Mouse (Mus musculus) T-helper 17 cell (primary cell): ENCODE data around the gene Trex1.

Experiments used
- in situ Hi-C, 2 experiments: fragments of 300-600 bp; cut with MboI, MseI; formaldehyde crosslinking; loops; 1 replicate in 1 of 2; 2 replicates in 1 of 2; pipeline ENCODE4 v1.15.1; 2025; ENCODE audit warnings: high pct_unique_total_duplicates in 2 of 2

Gene Trex1

DNA sequence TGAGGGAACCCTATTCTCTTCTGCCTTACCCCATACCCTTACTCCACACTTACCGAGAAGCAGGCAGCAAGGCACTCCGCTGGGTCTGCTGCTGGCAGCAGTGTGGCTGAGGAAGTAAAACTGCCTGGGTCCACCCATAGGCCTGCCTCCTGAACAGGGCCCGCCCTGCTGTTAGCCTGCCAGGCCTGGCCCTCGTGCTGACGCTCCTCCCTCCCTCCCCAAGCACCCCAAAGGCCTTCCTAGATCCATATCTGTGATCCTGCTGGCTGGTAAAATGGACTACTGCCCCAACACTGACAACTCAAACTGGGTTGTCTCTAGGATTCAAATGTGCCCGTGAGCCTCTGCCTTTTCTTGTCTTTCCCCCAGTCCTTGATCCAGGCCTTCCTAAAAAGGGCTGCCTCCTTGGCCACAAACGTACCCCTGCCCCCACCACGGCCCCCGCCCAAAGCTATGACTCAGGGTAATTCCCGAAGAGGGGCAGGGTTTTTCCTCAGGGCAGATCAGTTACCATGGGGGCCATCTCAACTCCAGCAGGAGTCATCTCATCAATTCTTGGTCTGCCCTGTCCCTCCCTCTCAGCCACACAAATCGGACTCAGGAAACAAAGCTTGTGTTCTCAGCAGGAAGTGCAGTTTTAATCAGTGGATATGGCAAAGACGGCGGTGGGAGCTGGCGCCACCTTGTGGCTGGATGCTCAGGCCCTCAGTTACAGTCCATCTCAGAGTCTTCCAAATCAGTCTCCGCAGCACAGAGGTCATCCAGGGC is at the start of gene Trex1:
TSS of gene Trex1 (minus strand) at position 599 of the 768 bp plus-strand sequence.
- in situ Hi-C loops = loop anchor here (5.0 to 25.0 kb wide), 6 partner anchors 57 to 1853 kb away; partner anchors contain the start of genes Dalrd3 (in 1 of the 2), Fam240a (in 1 of the 2), Impdh2 (in 1 of the 2) and Ndufaf3 (in 1 of the 2)

- in situ Hi-C loops = no loop called here
These were observed 47.8 kb upstream of the Trex1 start for GRCm38 (mm10) chr9:109107341-109107740.

- in situ Hi-C loops = no loop called here
These were observed 46.1 kb upstream of the Trex1 start for GRCm38 (mm10) chr9:109105648-109106047.

DNA sequence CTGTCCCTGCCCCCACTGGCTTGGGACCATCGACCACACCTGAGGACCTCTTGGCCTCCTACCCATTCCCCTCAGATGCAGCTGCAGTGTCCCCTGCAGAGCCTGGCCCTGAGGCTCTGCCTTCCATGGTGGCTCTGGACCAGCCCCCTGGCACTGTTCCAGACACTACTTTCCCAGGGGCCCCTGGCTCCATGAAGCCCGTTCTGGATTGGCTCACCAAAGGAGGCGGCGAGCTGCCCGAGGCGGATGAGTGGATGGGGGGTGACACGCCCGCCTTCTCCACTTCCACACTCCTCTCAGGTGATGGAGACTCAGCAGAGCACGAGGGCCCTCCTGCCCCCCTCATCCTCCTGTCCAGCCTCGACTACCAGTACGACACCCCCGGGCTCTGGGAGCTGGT is 45.5 kb upstream of the Trex1 start:
- in situ Hi-C loops = no loop called here

- in situ Hi-C loops = no loop called here
These were observed 44.5 kb upstream of the Trex1 start for GRCm38 (mm10) chr9:109104083-109104482.

DNA sequence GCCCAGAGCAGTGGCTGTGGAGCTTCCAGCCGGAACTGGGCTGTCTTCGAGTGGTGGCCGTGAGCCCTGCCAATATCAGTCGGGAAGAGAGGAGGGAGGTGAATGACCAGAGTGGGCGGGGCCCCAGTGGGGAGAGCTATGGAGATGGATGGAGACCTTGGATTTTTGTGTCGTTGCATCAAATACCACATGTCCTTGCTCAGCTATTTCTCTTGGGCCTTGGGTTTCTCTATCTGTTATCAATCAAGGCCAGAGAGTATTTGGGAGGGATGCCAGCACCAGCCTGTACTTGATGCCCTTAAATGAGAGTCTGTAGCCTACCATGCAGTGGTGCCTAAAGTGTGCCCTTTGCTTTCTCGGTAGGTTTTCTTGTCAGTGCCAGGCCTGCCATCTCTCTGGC is 43.7 kb upstream of the Trex1 start:
- in situ Hi-C loops = no loop called here

DNA sequence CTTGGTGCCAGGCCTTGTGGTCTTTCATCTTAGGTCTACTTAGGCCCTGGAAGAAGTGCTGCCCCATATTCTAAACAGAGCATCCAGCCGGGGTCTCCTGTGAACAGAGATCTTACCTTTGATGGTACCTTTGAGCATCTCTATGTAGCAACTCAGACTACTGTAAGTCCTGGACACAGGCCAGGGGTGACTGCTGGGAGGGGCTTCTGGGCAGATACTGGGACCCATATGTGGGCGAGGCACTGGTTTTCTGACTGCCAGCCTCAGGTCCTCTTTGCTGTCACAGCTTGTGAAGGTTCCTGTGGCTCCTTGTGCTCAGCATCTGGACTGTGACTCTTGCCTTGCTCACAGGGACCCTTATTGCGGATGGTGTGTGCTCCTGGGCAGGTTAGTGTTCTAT is 43.0 kb upstream of the Trex1 start:
- in situ Hi-C loops = no loop called here

- in situ Hi-C loops = no loop called here
These were observed 42.5 kb upstream of the Trex1 start for GRCm38 (mm10) chr9:109101933-109102445.

DNA sequence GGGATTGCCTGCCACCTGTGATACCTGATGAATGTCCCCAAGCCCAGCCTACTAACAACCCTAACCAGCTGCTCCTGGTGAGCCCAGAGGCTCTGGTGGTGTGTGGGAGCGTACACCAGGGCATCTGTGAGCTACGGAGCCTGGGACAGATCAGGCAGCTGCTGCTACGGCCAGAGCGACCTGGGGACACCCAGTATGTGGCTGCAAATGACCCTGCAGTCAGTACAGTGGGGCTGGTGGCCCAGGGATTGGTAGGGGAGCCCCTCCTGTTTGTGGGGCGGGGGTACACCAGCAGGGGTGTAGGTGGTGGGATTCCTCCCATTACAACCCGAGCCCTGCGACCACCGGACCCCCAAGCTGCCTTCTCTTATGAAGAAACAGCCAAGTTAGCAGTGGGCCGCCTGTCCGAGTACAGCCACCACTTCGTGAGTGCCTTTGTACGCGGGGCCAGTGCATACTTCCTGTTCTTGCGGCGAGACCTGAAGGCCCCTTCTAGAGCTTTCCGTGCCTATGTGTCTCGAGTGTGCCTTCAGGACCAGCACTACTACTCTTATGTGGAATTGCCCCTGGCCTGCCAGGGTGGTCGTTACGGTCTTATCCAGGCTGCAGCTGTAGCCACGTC is 40.9 kb upstream of the Trex1 start:
- in situ Hi-C loops = no loop called here

DNA sequence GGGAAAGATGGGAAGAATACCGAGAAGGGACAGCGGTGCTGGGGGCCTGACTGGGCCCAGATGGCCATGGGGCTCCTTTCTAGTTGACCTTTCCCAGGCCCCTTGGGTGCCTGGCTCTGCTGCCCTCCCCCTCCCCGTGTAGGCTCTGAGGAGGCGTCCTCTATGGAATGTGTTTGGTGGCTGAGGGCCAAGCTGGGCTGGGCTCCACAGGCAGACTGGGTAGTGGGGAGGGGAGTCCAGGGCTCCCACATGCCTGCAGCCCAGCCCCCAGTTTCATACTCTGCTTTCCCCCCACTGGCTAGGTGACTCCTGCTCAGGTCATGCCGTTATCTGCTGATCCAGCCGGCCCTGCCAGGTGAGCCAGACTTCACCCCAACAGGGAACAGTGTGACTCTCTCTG is 39.4 kb upstream of the Trex1 start:
- in situ Hi-C loops = loop anchor here in 1 of 2 experiments (25.0 kb wide), 1 partner anchor 1562 kb away; the partner anchor contains the start of genes Cyb561d2, Nprl2, Tmem115 and Zmynd10

- in situ Hi-C loops = loop anchor here in 1 of 2 experiments (25.0 kb wide), 1 partner anchor 1561 kb away; the partner anchor contains the start of genes Cyb561d2, Nprl2, Tmem115 and Zmynd10
These were observed 38.8 kb upstream of the Trex1 start for GRCm38 (mm10) chr9:109098366-109098765.

DNA sequence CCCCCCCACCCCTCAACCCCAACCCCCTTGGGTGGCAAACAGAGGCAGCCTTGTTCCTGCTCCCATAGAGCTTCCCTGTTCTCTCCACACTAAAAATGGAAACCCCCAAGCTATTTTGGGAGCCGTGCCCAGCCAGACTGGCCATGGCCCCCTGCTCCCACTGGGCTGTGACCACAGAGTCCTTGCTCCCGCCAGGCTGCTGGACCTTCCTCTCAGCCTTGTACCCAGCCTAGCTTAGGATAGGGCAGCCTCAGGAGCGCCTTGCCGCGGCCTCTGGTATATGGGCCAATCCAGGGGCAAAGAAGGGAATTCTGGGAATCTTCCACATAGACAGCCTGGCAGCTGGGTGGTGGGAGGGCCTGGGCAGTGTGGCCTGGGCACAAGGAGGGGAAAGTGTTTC is 38.3 kb upstream of the Trex1 start:
- in situ Hi-C loops = loop anchor here in 1 of 2 experiments (25.0 kb wide), 1 partner anchor 1561 kb away; the partner anchor contains the start of genes Cyb561d2, Nprl2, Tmem115 and Zmynd10

- in situ Hi-C loops = loop anchor here in 1 of 2 experiments (25.0 kb wide), 1 partner anchor 1560 kb away; the partner anchor contains the start of genes Cyb561d2, Nprl2, Tmem115 and Zmynd10
These were observed 37.8 kb upstream of the Trex1 start for GRCm38 (mm10) chr9:109097291-109097690.

DNA sequence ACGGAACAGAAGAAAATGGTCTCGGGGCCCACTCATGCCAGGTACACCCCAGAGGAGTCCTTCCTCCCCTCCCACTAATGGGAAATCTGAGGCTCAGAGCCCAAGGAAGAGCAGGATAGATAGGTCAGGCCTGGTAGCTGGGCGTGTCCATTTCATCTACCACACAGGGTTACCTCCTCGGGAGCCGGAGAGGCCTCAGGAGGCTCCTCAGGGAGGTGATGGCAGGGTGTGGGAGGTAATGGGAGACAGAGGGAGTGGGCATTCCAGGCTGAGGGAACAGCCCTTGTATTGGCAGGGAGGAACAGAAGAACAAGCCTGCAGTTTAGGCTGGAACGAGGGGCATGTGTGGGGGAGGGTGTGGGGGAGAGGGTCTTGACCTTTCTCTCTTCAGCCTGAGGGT is 37.3 kb upstream of the Trex1 start:
- in situ Hi-C loops = loop anchor here in 1 of 2 experiments (25.0 kb wide), 1 partner anchor 1560 kb away; the partner anchor contains the start of genes Cyb561d2, Nprl2, Tmem115 and Zmynd10

GRCm38 (mm10) chr9:109096251-109096661 is 36.7 kb upstream of the Trex1 start:
- in situ Hi-C loops = loop anchor here in 1 of 2 experiments (25.0 kb wide), 1 partner anchor 1559 kb away; the partner anchor contains the start of genes Cyb561d2, Nprl2, Tmem115 and Zmynd10

DNA sequence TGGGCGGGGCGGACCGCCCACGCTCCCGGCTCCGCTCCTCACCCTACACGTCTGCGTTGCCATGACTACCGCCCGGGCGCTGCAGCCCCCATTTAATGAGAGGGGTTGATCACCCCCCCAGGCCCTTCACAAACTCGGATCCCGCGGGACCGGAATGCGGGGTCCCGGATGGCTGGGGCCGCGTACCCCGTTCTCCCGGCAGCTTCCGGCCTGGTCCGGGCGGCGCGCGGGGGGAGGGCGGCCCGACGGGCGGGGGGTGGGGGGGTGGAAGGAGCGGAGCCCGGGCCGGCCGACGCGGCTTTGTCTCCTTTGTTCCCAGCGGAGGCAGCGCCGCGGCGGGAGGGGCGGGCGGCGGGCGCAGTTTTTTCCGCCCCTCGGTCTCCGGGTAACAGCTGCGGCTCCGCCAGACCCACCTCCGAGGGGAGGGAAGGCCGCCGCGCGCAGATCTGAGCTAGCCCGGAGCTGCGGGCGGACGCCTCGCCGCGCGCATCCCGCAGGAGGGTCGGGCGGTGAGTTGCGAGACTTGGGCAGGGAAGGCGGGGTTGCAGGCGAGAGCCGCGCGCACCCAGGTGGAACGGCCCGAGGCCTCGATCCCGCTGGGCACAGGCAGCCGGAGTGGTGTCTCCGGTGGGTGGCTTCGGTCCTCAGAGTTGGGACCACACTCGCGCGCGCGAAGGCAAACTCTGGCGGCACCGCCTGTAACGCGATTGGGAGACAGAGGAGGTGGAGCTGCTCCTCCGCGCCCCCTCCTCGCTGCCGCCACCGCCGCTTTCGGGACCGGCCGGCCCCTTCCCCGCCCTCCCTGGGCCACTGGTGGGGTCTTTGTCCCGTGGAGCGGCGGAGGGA is 35.8 kb upstream of the Trex1 start, which contains the start of gene Plxnb1:
TSS of gene Plxnb1 (plus strand) at position 253 of the 846 bp plus-strand sequence.
- in situ Hi-C loops = loop anchor here in 1 of 2 experiments (25.0 kb wide), 1 partner anchor 1558 kb away; the partner anchor contains the start of genes Cyb561d2, Nprl2, Tmem115 and Zmynd10

GRCm38 (mm10) chr9:109094553-109095136 is 35.1 kb upstream of the Trex1 start:
- in situ Hi-C loops = loop anchor here in 1 of 2 experiments (25.0 kb wide), 1 partner anchor 1557 kb away; the partner anchor contains the start of genes Cyb561d2, Nprl2, Tmem115 and Zmynd10

- in situ Hi-C loops = loop anchor here in 1 of 2 experiments (25.0 kb wide), 1 partner anchor 1557 kb away; the partner anchor contains the start of genes Cyb561d2, Nprl2, Tmem115 and Zmynd10
These were observed 34.4 kb upstream of the Trex1 start for GRCm38 (mm10) chr9:109093786-109094552.

- in situ Hi-C loops = loop anchor here in 1 of 2 experiments (25.0 kb wide), 1 partner anchor 1555 kb away; the partner anchor contains the start of genes Cyb561d2, Nprl2, Tmem115 and Zmynd10
These were observed 33.3 kb upstream of the Trex1 start for GRCm38 (mm10) chr9:109092799-109093198.
